Mouse (Mus musculus): Measurements from ENCODE around the gene Myh2. TPM values are rescaled to one million over a fixed set of nuclear protein-coding genes. Genes with fewer than 3 reads are reported as not detected.

The Myh2 gene
- total and polyA plus RNA-seq, 2 experiments: 3.0 TPM; not detected in 1

GRCm38 (mm10) chr11:67190316-67190715, 19.5 kb downstream of the Myh2 start:
- TF ChIP-seq POLR2A (IDR thresholded peaks at IDR 0.05; ENCODE audit: extremely low read depth, insufficient read depth, low read length) (no peak), CTCF (IDR thresholded peaks at IDR 0.05; ENCODE audit: low read depth, low read length) (no peak)
- Histone ChIP-seq H3K36me3 (ENCODE audit: control insufficient read depth, insufficient read depth, low read length) (no peaks in the 10 kb centered on the region), H3K27ac (replicated peaks; ENCODE audit: insufficient read depth, low read depth, low read length) (no peak overlapping the region), H3K4me3 (ENCODE audit: insufficient read depth, low read depth, low read length) (no peak overlapping the region), H3K4me1 (ENCODE audit: control insufficient read depth, insufficient read depth, low read length) (no peaks in the 10 kb centered on the region), H3K27me3 (ENCODE audit: control insufficient read depth, insufficient read depth, low read length) (no peaks in the 10 kb centered on the region), H3K79me2 (ENCODE audit: control insufficient read depth, insufficient read depth, low read length) (no peaks in the 10 kb centered on the region), H3K9ac (ENCODE audit: low read depth, low read length) (no peak overlapping the region)
- WGBS: 84% methylated on average over 10 of the region's 10 CpGs
- DNase-seq (ENCODE audit: extremely low read depth, low read depth, low spot score): no peak

- H3K4me1 ChIP-seq (ENCODE audit: control insufficient read depth, insufficient read depth, low read length): no peaks in the 10 kb centered on the region
- WGBS: 76% methylated on average over 2 of the region's 2 CpGs
- TF ChIP-seq CTCF (IDR thresholded peaks at IDR 0.05; ENCODE audit: low read depth, low read length): no peak
- TF ChIP-seq POLR2A (IDR thresholded peaks at IDR 0.05; ENCODE audit: extremely low read depth, insufficient read depth, low read length): no peak
Observed at GRCm38 (mm10) chr11:67190814-67191213, 20.0 kb downstream of the Myh2 start.

GRCm38 (mm10) chr11:67191496-67191895, 20.7 kb downstream of the Myh2 start:
- 86% methylated on average over 14 of the region's 14 CpGs for WGBS
- H3K4me3 ChIP-seq (ENCODE audit: insufficient read depth, low read depth, low read length): no peak overlapping the region
- H3K9ac ChIP-seq (ENCODE audit: low read depth, low read length): no peak overlapping the region
- no peaks in the 10 kb centered on the region for H3K4me1 ChIP-seq (ENCODE audit: control insufficient read depth, insufficient read depth, low read length)
- no peaks in the 10 kb centered on the region for H3K27me3 ChIP-seq (ENCODE audit: control insufficient read depth, insufficient read depth, low read length)
- no peaks in the 10 kb centered on the region for H3K36me3 ChIP-seq (ENCODE audit: control insufficient read depth, insufficient read depth, low read length)
- no peak overlapping the region for H3K27ac ChIP-seq (replicated peaks; ENCODE audit: insufficient read depth, low read depth, low read length)
- DNase-seq (ENCODE audit: extremely low read depth, low read depth, low spot score): no peak
- TF ChIP-seq CTCF (IDR thresholded peaks at IDR 0.05; ENCODE audit: low read depth, low read length) (no peak), POLR2A (IDR thresholded peaks at IDR 0.05; ENCODE audit: extremely low read depth, insufficient read depth, low read length) (no peak)
- no peaks in the 10 kb centered on the region for H3K79me2 ChIP-seq (ENCODE audit: control insufficient read depth, insufficient read depth, low read length)

More at GRCm38 (mm10) chr11:67190814-67191213, 20.0 kb downstream of the Myh2 start:
- H3K4me3 ChIP-seq (ENCODE audit: insufficient read depth, low read depth, low read length): no peak overlapping the region
- no peak for DNase-seq (ENCODE audit: extremely low read depth, low read depth, low spot score)
- H3K36me3 ChIP-seq (ENCODE audit: control insufficient read depth, insufficient read depth, low read length): no peaks in the 10 kb centered on the region
- H3K27me3 ChIP-seq (ENCODE audit: control insufficient read depth, insufficient read depth, low read length): no peaks in the 10 kb centered on the region
- H3K79me2 ChIP-seq (ENCODE audit: control insufficient read depth, insufficient read depth, low read length): no peaks in the 10 kb centered on the region
- H3K27ac ChIP-seq (replicated peaks; ENCODE audit: insufficient read depth, low read depth, low read length): no peak overlapping the region
- H3K9ac ChIP-seq (ENCODE audit: low read depth, low read length): no peak overlapping the region

- Histone ChIP-seq H3K9ac (ENCODE audit: low read depth, low read length) (no peak overlapping the region), H3K27me3 (ENCODE audit: control insufficient read depth, insufficient read depth, low read length) (no peaks in the 10 kb centered on the region; the same call in 1 of the 2 replicates), H3K36me3 (ENCODE audit: control insufficient read depth, insufficient read depth, low read length) (no peaks in the 10 kb centered on the region), H3K4me1 (ENCODE audit: control insufficient read depth, insufficient read depth, low read length) (no peaks in the 10 kb centered on the region), H3K79me2 (ENCODE audit: control insufficient read depth, insufficient read depth, low read length) (no peaks in the 10 kb centered on the region), H3K4me3 (ENCODE audit: insufficient read depth, low read depth, low read length) (no peak overlapping the region), H3K27ac (replicated peaks; ENCODE audit: insufficient read depth, low read depth, low read length) (no peak overlapping the region)
- 53% methylated on average over 1 of the region's 1 CpGs for WGBS
- no peak for DNase-seq (ENCODE audit: extremely low read depth, low read depth, low spot score)
- TF ChIP-seq CTCF (IDR thresholded peaks at IDR 0.05; ENCODE audit: low read depth, low read length) (no peak), POLR2A (IDR thresholded peaks at IDR 0.05; ENCODE audit: extremely low read depth, insufficient read depth, low read length) (no peak)
Observed at GRCm38 (mm10) chr11:67199321-67199720, 28.5 kb downstream of the Myh2 start.

GRCm38 (mm10) chr11:67199752-67200151, 28.9 kb downstream of the Myh2 start, which contains the start of gene Myh1:
Myh1 (plus strand) TSS chr11:67200052.
- Histone ChIP-seq H3K79me2 (ENCODE audit: control insufficient read depth, insufficient read depth, low read length) (no peaks in the 10 kb centered on the region), H3K4me1 (ENCODE audit: control insufficient read depth, insufficient read depth, low read length) (no peaks in the 10 kb centered on the region), H3K4me3 (ENCODE audit: insufficient read depth, low read depth, low read length) (no peak within 1 kb of the TSS), H3K27me3 (ENCODE audit: control insufficient read depth, insufficient read depth, low read length) (no peaks in the 10 kb centered on the region; the same call in 1 of the 2 replicates), H3K9ac (ENCODE audit: low read depth, low read length) (no peak within 1 kb of the TSS), H3K36me3 (ENCODE audit: control insufficient read depth, insufficient read depth, low read length) (no peaks in the 10 kb centered on the region), H3K27ac (replicated peaks; ENCODE audit: insufficient read depth, low read depth, low read length) (no peak within 1 kb of the TSS)
- WGBS: 78% methylated on average over 4 of the region's 4 CpGs
- DNase-seq (ENCODE audit: extremely low read depth, low read depth, low spot score): no peak
- TF ChIP-seq CTCF (IDR thresholded peaks at IDR 0.05; ENCODE audit: low read depth, low read length): no peak
- no peak for TF ChIP-seq POLR2A (IDR thresholded peaks at IDR 0.05; ENCODE audit: extremely low read depth, insufficient read depth, low read length)

GRCm38 (mm10) chr11:67204766-67205165, 33.9 kb downstream of the Myh2 start:
- DNase-seq (ENCODE audit: extremely low read depth, low read depth, low spot score): peak; percentile 22
- WGBS: 75% methylated on average over 3 of the region's 3 CpGs
- Histone ChIP-seq H3K9ac (ENCODE audit: low read depth, low read length) (no peak overlapping the region), H3K27me3 (ENCODE audit: control insufficient read depth, insufficient read depth, low read length) (no peaks in the 10 kb centered on the region), H3K36me3 (ENCODE audit: control insufficient read depth, insufficient read depth, low read length) (no peaks in the 10 kb centered on the region), H3K4me1 (ENCODE audit: control insufficient read depth, insufficient read depth, low read length) (no peaks in the 10 kb centered on the region), H3K79me2 (ENCODE audit: control insufficient read depth, insufficient read depth, low read length) (no peaks in the 10 kb centered on the region), H3K4me3 (ENCODE audit: insufficient read depth, low read depth, low read length) (no peak overlapping the region), H3K27ac (replicated peaks; ENCODE audit: insufficient read depth, low read depth, low read length) (no peak overlapping the region)
- TF ChIP-seq POLR2A (IDR thresholded peaks at IDR 0.05; ENCODE audit: extremely low read depth, insufficient read depth, low read length) (no peak), CTCF (IDR thresholded peaks at IDR 0.05; ENCODE audit: low read depth, low read length) (no peak)
